Mouse (Mus musculus): ENCODE results near the gene Dmwd. TPM values are rescaled to one million over a fixed set of nuclear protein-coding genes. Genes with fewer than 3 reads are reported as not detected.

Dmwd gene
- polyA plus RNA-seq, 1 experiment: 27.7 TPM

- Histone ChIP-seq H3K4me3 (replicated peaks; ENCODE audit: control insufficient read depth, low read depth, low read length) (peak overlapping the region; percentile 64), H3K27ac (ENCODE audit: control insufficient read depth, insufficient read depth, low read depth, low read length, poor library complexity) (no peak overlapping the region), H3K4me1 (ENCODE audit: control insufficient read depth, insufficient read depth, low read length) (peaks cover 10% of the 10 kb centered on the region)
- no peak for TF ChIP-seq CTCF (IDR thresholded peaks at IDR 0.05; ENCODE audit: control insufficient read depth, insufficient read depth, low read length)
- no peak for TF ChIP-seq POLR2A (IDR thresholded peaks at IDR 0.05; ENCODE audit: borderline replicate concordance, control insufficient read depth, low read depth, low read length)
- WGBS: 53% methylated on average over 5 of the region's 5 CpGs
These were observed 796 bp upstream of the Dmwd start for GRCm38 (mm10) chr7:19075231-19075630.

- H3K4me1 ChIP-seq (ENCODE audit: control insufficient read depth, insufficient read depth, low read length): peaks cover 10% of the 10 kb centered on the region
- TF ChIP-seq POLR2A (IDR thresholded peaks at IDR 0.05; ENCODE audit: borderline replicate concordance, control insufficient read depth, low read depth, low read length) (no peak), CTCF (IDR thresholded peaks at IDR 0.05; ENCODE audit: control insufficient read depth, insufficient read depth, low read length) (no peak)
- peak overlapping the region; percentile 44 for H3K4me3 ChIP-seq (replicated peaks; ENCODE audit: control insufficient read depth, low read depth, low read length)
- peak overlapping the region; percentile 40; the same call in 1 of the 2 replicates for H3K27ac ChIP-seq (ENCODE audit: control insufficient read depth, insufficient read depth, low read depth, low read length, poor library complexity)
- under 1% methylated on average over 22 of the region's 22 CpGs for WGBS
These were observed 562 bp downstream of the Dmwd start for GRCm38 (mm10) chr7:19076586-19076991.

GRCm38 (mm10) chr7:19077761-19078160 lies 1.7 kb downstream of the Dmwd start:
- peak overlapping the region; percentile 52 for H3K4me3 ChIP-seq (replicated peaks; ENCODE audit: control insufficient read depth, low read depth, low read length)
- no peak overlapping the region for H3K27ac ChIP-seq (ENCODE audit: control insufficient read depth, insufficient read depth, low read depth, low read length, poor library complexity)
- TF ChIP-seq POLR2A (IDR thresholded peaks at IDR 0.05; ENCODE audit: borderline replicate concordance, control insufficient read depth, low read depth, low read length) (0 out of 2 replicates have a peak, but pooled peaks have one; percentile 31), CTCF (IDR thresholded peaks at IDR 0.05; ENCODE audit: control insufficient read depth, insufficient read depth, low read length) (0 out of 2 replicates have a peak, but pooled peaks have one; percentile 14)
- peaks cover 10% of the 10 kb centered on the region for H3K4me1 ChIP-seq (ENCODE audit: control insufficient read depth, insufficient read depth, low read length)
- WGBS: 2% methylated on average over 14 of the region's 14 CpGs

GRCm38 (mm10) chr7:19078732-19079131 lies 2.7 kb downstream of the Dmwd start:
- no peak overlapping the region for H3K4me3 ChIP-seq (replicated peaks; ENCODE audit: control insufficient read depth, low read depth, low read length)
- peaks cover 10% of the 10 kb centered on the region for H3K4me1 ChIP-seq (ENCODE audit: control insufficient read depth, insufficient read depth, low read length)
- TF ChIP-seq POLR2A (IDR thresholded peaks at IDR 0.05; ENCODE audit: borderline replicate concordance, control insufficient read depth, low read depth, low read length) (no peak), CTCF (IDR thresholded peaks at IDR 0.05; ENCODE audit: control insufficient read depth, insufficient read depth, low read length) (no peak)
- WGBS: 73% methylated on average over 3 of the region's 3 CpGs
- H3K27ac ChIP-seq (ENCODE audit: control insufficient read depth, insufficient read depth, low read depth, low read length, poor library complexity): no peak overlapping the region

- no peak overlapping the region for H3K4me3 ChIP-seq (replicated peaks; ENCODE audit: control insufficient read depth, low read depth, low read length)
- TF ChIP-seq CTCF (IDR thresholded peaks at IDR 0.05; ENCODE audit: control insufficient read depth, insufficient read depth, low read length) (no peak), POLR2A (IDR thresholded peaks at IDR 0.05; ENCODE audit: borderline replicate concordance, control insufficient read depth, low read depth, low read length) (no peak)
- H3K4me1 ChIP-seq (ENCODE audit: control insufficient read depth, insufficient read depth, low read length): peaks cover 10% of the 10 kb centered on the region
- H3K27ac ChIP-seq (ENCODE audit: control insufficient read depth, insufficient read depth, low read depth, low read length, poor library complexity): no peak overlapping the region
- WGBS: 96% methylated on average over 19 of the region's 19 CpGs
These were observed 4.5 kb downstream of the Dmwd start for GRCm38 (mm10) chr7:19080451-19080950.

- TF ChIP-seq POLR2A (IDR thresholded peaks at IDR 0.05; ENCODE audit: borderline replicate concordance, control insufficient read depth, low read depth, low read length): no peak
- TF ChIP-seq CTCF (IDR thresholded peaks at IDR 0.05; ENCODE audit: control insufficient read depth, insufficient read depth, low read length): no peak
- Histone ChIP-seq H3K4me1 (ENCODE audit: control insufficient read depth, insufficient read depth, low read length) (peaks cover 10% of the 10 kb centered on the region; the same call in 1 of the 2 replicates), H3K4me3 (replicated peaks; ENCODE audit: control insufficient read depth, low read depth, low read length) (no peak overlapping the region), H3K27ac (ENCODE audit: control insufficient read depth, insufficient read depth, low read depth, low read length, poor library complexity) (no peak overlapping the region)
- WGBS: 85% methylated on average over 4 of the region's 4 CpGs
These were observed 6.1 kb downstream of the Dmwd start for GRCm38 (mm10) chr7:19082171-19082570.

GRCm38 (mm10) chr7:19083096-19083495 lies 7.1 kb downstream of the Dmwd start:
- no peak overlapping the region for H3K4me3 ChIP-seq (replicated peaks; ENCODE audit: control insufficient read depth, low read depth, low read length)
- WGBS: 76% methylated on average over 6 of the region's 6 CpGs
- no peak overlapping the region for H3K27ac ChIP-seq (ENCODE audit: control insufficient read depth, insufficient read depth, low read depth, low read length, poor library complexity)
- H3K4me1 ChIP-seq (ENCODE audit: control insufficient read depth, insufficient read depth, low read length): peaks cover 5% of the 10 kb centered on the region; the same call in 1 of the 2 replicates
- TF ChIP-seq CTCF (IDR thresholded peaks at IDR 0.05; ENCODE audit: control insufficient read depth, insufficient read depth, low read length) (no peak), POLR2A (IDR thresholded peaks at IDR 0.05; ENCODE audit: borderline replicate concordance, control insufficient read depth, low read depth, low read length) (no peak)

GRCm38 (mm10) chr7:19083701-19084100 lies 7.7 kb downstream of the Dmwd start, which contains the start of gene Dmpk:
Gene Dmpk, plus strand, starts transcription at chr7:19083849.
- H3K4me3 ChIP-seq (replicated peaks; ENCODE audit: control insufficient read depth, low read depth, low read length): no peak within 1 kb of the TSS
- H3K4me1 ChIP-seq (ENCODE audit: control insufficient read depth, insufficient read depth, low read length): peaks cover 4% of the 10 kb centered on the region; the same call in 1 of the 2 replicates
- TF ChIP-seq CTCF (IDR thresholded peaks at IDR 0.05; ENCODE audit: control insufficient read depth, insufficient read depth, low read length) (no peak), POLR2A (IDR thresholded peaks at IDR 0.05; ENCODE audit: borderline replicate concordance, control insufficient read depth, low read depth, low read length) (no peak)
- WGBS: 71% methylated on average over 10 of the region's 10 CpGs
- peak within 1 kb of the TSS; percentile 16; the same call in 1 of the 2 replicates for H3K27ac ChIP-seq (ENCODE audit: control insufficient read depth, insufficient read depth, low read depth, low read length, poor library complexity)
